Mouse (Mus musculus) heart, postnatal 4 days (tissue): ENCODE measurements around the gene Trpm2. TPM values are rescaled to one million over a fixed set of nuclear protein-coding genes. Genes with fewer than 3 reads are reported as not detected.

ENCODE experiments used
- DNase-seq: peaks from one replicate; pipeline ENCODE4 v3.0.0; 2021
- total RNA-seq, 2 experiments: library from RNA; stranded (reverse); gene quantifications; 2 replicates each; pipeline ENCODE4 v1.2.3; 2021

Trpm2 gene
- total RNA-seq, 2 experiments from 2014 or later = 0.33 to 1.0 TPM

DNA sequence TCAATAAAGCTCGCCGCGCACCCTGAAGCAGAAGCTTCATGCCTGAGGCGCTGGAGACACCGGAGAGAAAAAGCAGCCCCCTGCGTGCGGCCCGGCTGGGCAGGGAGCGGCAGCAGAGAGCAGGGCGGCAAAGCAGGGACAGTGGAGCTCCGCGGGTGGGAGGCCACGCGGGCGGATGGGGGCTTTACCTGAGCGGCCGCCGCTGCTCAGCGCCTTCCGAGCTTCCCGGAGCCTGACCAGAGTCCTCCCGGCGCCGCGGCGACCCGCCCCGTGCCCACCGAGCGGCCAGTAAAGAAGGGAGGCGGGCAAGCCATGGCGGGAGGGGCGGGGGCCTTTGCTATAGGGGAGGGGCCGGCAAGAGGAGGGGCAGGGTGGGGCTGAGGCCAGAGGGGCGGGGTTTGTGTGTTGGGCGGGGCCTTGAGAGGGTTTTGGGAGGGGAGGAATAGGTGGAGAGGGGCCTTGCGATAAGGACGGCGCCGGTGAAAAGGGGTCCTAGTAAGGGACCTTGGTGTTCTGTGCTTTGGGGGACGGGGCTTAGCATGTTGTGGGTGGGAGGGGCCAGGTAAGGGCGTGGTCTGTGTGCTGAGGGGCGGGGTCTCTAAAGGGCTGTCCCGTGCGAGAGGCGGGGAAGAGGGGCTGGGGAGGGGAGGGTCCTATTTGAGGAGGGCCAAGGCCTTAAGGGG lies 68.0 kb downstream of the Trpm2 start, which contains the start of gene Lrrc3:
Gene Lrrc3, minus strand, starts transcription at position 326 of the 683 bp plus-strand sequence.
- peak; percentile 60 for DNase-seq

- DNase-seq = peak; percentile 43
Measured at GRCm38 (mm10) chr10:77901871-77902210, 68.5 kb downstream of the Trpm2 start.

GRCm38 (mm10) chr10:77900903-77901818 lies 69.2 kb downstream of the Trpm2 start:
- DNase-seq = no peak

DNA sequence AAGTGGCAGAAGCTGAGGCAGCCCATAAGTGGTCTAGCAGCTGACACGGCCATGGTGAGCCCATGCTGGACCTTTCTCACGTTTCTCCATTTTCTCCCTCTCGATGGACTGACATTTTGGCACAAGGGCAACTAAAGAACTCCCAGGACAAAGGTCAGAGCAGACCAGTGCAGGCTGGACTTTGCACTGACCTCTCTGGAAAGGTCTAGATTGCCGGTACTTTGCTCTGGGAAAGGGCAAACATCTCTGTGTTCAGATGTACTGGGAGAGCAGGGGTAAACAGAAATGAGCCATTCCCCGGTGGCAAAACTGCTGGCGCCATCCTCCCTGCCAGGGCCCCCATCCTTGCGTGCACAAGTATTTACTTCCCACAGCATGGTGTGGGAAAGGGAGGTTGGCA lies 70.2 kb downstream of the Trpm2 start:
- DNase-seq = no peak

- peak; percentile 28 for DNase-seq
Measured at GRCm38 (mm10) chr10:77895562-77895961, 74.8 kb downstream of the Trpm2 start.

DNA sequence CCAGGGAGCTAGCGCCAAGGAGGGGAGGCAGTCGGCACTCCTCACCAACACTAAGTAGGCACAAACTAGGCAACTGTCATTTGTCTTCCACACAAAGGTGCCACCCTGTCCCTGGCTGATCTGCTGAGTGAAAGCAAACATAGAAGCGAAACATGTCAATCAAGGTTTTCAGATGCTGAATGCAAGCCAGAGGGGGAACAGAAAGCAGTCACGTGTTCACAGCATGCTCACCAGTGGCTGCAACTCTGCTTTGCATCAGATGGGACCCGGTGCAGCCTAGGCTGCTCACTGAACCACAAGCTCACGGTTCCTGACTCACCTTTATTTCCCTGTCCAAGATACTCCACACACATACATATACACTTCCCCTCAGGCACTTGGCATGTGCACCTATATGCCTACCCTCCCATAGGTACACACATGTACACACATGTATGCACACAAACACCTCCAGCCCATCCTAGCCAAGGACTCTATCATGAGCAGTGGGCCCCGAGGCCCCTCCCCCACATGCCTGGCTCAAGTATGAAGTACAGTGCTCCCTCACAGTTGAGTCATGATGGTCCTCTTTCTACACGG lies 79.3 kb downstream of the Trpm2 start:
- no peak for DNase-seq

DNA sequence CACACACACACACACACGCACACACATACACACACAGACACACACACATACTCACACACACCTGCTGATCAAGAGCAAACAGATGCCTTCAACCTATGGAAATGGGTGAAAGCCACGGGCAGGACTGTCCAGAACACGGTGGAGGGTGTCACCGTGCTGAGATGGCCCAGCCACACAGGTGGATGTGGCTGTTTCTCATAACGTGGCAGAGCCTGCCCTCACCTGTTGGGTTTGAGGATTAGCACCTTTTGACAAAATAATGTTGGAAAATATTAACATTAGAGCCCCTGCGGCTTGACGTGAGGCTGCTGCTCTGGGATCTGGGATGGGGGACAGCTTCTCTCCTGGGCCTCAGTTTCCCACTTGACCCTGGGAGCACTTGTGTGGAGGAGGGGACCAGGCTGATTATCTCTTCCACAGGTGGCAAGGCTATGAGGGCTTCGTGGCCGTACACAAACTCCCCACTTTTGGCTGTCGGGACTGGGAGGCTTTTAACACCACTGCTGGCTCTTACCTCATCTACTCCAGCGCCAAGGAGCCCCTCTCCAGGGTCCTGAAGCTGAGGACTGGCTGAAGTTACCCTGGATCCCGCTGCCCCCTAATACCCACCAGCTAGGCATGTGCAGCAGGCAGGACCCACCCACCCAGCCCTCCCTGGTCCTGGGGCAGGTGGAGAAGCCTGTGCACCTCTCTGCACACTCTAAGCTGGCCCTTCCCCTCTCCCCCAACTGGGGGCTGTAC lies 84.2 kb downstream of the Trpm2 start:
- peak; percentile 30 for DNase-seq

DNA sequence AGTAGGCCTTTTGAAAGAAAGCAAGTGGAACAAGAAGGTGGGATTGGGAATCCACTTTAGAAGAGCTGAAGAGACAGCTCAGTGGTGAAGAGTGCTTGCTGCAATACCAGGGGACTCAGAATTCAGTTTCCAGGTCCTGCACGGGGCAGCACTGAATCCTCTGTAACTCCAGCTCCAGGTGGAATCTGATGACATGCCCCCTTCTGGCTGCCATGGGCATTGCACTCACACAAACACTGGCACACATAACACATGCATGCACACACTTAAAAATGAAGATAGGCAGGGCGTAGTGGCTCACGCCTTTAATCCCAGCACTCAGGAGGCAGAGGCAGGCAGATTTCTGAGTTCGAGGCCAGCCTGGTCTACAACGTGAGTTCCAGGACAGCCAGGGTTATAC lies 87.8 kb downstream of the Trpm2 start:
- no peak for DNase-seq

GRCm38 (mm10) chr10:77880305-77880704 lies 90.1 kb downstream of the Trpm2 start:
- no peak for DNase-seq

GRCm38 (mm10) chr10:77878985-77879384 lies 91.4 kb downstream of the Trpm2 start:
- DNase-seq = peak; percentile 57

DNA sequence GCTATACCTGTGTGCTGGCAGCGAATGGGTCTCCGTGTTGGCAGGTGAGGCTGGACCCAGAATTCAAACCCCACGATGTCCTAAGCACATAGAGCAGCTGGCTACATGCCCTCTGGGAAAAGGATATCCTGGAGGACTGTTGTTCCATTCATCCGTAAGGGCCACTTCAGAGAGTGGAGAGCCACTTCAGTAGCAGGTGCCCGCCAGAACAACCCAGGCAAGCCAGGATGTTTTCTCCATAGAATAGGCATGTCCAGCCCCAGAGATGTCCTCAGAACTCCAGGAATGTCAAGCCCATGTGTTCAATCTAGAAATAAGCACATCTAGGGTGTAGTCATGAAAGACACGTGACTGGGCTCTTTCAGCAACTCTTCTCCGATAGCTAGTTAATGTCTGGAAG lies 100.7 kb downstream of the Trpm2 start:
- DNase-seq = no peak

DNA sequence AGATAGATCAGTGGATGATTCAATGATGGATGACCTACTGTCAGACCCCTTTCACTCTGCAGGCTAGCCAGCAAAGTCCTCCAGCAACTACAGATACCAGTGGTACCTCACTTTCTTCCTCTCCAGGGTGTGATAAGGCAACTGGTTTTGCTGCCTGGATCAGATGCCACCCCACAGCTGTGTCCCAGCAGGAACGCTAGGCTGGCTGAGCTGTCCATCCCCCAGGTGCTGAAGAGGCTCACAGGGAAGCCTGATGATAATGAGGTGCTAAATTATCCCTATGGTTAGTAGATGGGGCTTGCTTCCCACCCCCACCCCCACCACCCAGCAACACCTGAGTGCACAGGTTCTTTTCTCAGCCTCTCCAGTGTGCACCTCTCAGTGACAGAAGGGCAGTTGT lies 102.8 kb downstream of the Trpm2 start:
- peak; percentile 42 for DNase-seq

DNA sequence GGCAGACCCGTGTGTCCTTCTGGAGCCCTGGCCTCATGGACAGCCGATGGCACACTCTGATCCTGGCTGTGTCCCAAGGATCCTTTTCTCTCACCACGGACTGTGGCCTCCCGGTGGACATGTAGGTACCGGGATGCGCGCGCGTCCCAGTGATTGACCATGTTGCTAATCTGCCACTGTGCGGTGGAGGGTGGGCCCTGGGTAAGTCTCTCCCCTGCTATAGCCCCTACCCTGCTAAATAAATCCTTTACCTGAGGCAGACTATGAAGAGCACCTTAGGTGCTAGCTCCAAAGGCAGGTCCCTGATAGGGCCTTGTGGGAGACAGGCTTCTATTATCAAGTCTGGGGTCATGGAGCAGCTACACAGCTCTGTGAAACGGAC lies 105.6 kb downstream of the Trpm2 start:
- no peak for DNase-seq

DNA sequence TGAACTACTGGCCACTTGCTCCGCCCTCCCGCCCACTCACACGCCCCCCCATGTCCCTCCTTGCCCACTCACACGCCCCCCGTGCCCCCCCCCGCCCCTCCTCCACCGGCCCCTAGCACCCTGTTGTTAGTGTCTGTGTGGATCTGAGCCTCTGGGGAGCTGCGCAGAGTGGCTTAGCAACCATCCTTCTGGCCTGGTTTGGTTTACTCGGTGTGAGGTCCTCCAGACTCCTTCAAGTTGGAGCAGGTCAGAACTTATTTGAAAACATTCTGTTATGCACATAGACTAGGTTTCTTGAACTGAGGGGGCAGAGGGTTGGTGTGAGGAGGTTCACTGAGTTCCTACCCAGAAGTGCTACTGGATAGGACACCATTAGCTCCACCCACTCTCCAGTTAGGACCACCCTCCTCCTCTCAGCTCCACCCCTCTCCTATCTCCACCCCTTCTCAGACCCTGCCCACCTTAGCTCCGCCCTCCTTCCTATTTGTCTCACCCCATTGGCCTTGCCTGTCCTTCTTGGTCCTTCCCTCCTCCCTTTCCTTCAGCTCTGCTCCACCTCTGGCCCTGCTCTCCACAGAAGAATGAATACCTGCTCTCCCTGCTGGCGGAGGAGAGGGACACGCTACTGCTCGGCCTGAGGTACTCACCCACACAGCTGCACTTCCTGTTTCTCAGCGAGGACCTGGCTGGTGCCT lies 106.1 kb downstream of the Trpm2 start:
- peak; percentile 11 for DNase-seq

- no peak for DNase-seq
Measured at GRCm38 (mm10) chr10:77861675-77862074, 108.7 kb downstream of the Trpm2 start, which contains the start of gene Gm3285. TSS of gene Gm3285 (plus strand) at chr10:77861975.

Other genes starting within 250 kb of the Trpm2 start
- gene Krtap12-1, start 250.0 kb downstream of the Trpm2 start, total RNA-seq = not detected
- not detected for gene Gm10100, start 244.1 kb downstream of the Trpm2 start, total RNA-seq
- not detected for gene Gm18596, start 227.9 kb downstream of the Trpm2 start, total RNA-seq
- gene Gm9736, start 219.2 kb downstream of the Trpm2 start, total RNA-seq = not detected
- not detected for gene Gm3233, start 210.9 kb downstream of the Trpm2 start, total RNA-seq
- gene Gm3238, start 199.2 kb downstream of the Trpm2 start, total RNA-seq = not detected
- not detected for gene Gm7138, start 193.6 kb downstream of the Trpm2 start, total RNA-seq
- not detected for gene Gm3250, start 188.0 kb downstream of the Trpm2 start, total RNA-seq
- not detected for gene Gm7137, start 182.4 kb downstream of the Trpm2 start, total RNA-seq
- not detected for gene Gm9639, start 175.5 kb downstream of the Trpm2 start, total RNA-seq
- not detected for gene Gm19668, start 171.4 kb downstream of the Trpm2 start, total RNA-seq
- not detected for gene Gm9507, start 158.7 kb downstream of the Trpm2 start, total RNA-seq
- not detected for gene Gm2696, start 155.9 kb downstream of the Trpm2 start, total RNA-seq
- not detected for gene Krtap10-4, start 143.5 kb downstream of the Trpm2 start, total RNA-seq
- not detected for gene Krtap10-10, start 134.6 kb downstream of the Trpm2 start, total RNA-seq
- not detected for gene Gm36176, start 123.8 kb downstream of the Trpm2 start, total RNA-seq
- not detected for gene Gm10318, start 117.7 kb downstream of the Trpm2 start, total RNA-seq
- not detected for gene Gm3285, start 108.6 kb downstream of the Trpm2 start, total RNA-seq
- 1 to 10 TPM; 1.6 to 1.8 TPM for gene Lrrc3, start 68.0 kb downstream of the Trpm2 start, total RNA-seq
- 10 to 100 TPM; 10.5 to 12.6 TPM for gene 1810043G02Rik, start 8.0 kb upstream of the Trpm2 start, total RNA-seq
- 100 to 1,000 TPM; 118 to 133 TPM for gene Pfkl, start 39.5 kb upstream of the Trpm2 start, total RNA-seq
- not detected for gene Dnmt3l, start 71.4 kb upstream of the Trpm2 start, total RNA-seq
- not detected for gene Aire, start 73.0 kb upstream of the Trpm2 start, total RNA-seq
- gene Icosl, start 98.7 kb upstream of the Trpm2 start, total RNA-seq = 1 to 10 TPM; 3.8 to 4.6 TPM
- 100 to 1,000 TPM; 198 to 215 TPM for gene D10Jhu81e, start 199.2 kb upstream of the Trpm2 start, total RNA-seq
- 10 to 100 TPM; 10.2 to 11.0 TPM for gene Pwp2, start 214.6 kb upstream of the Trpm2 start, total RNA-seq